Mouse (Mus musculus) kidney, adult 2 months (tissue): ENCODE data around the gene Syt8.

Experiments
- CTCF ChIP-seq: fragments of 200-500 bp; conservative IDR thresholded peaks from 2 replicates; pipeline ENCODE4 v1.5.1; 2011; ENCODE audit warnings: low read depth, mild to moderate bottlenecking, control low read depth, low read length, moderate library complexity, mixed read lengths; ENCODE audit not compliant: insufficient read depth, insufficient read length
- POLR2A ChIP-seq: fragments of 200-500 bp; IDR thresholded peaks from one replicate; pipeline ENCODE4 v1.6.1; 2011; ENCODE audit warnings: low read depth, low read length, control low read depth

- TF ChIP-seq POLR2A (no peak), CTCF (no peak)
These were observed 47.6 kb downstream of the Syt8 start for GRCm38 (mm10) chr7:142482256-142482609.
